Mouse (Mus musculus) lung, postnatal 0 days (tissue): ENCODE data around the gene Pde10a. TPM values are rescaled to one million over a fixed set of nuclear protein-coding genes. Genes with fewer than 3 reads are reported as not detected.

Experiments
- ATAC-seq: fragments of 200-750 bp; cut with Nextera tagmentation; 2 replicates; pipeline ENCODE4 v1.8.0; 2017; ENCODE audit warnings: moderate library complexity
- DNase-seq: peaks from one replicate; pipeline ENCODE4 v3.0.0-alpha.2; 2016; ENCODE audit warnings: low spot score
- H3K27ac ChIP-seq: fragments of 300-500 bp; sonication (generic); 2 replicates; pipeline ENCODE4 v1.5.1; 2014; ENCODE audit warnings: antibody characterized with exemption, mild to moderate bottlenecking, low read length, mixed read lengths
- H3K27me3 ChIP-seq: fragments of 300-500 bp; sonication (generic); replicated peaks from 2 replicates; pipeline ENCODE4 v1.6.1; 2014; ENCODE audit warnings: low read length, mixed read lengths; ENCODE audit not compliant: insufficient read depth
- H3K36me3 ChIP-seq: fragments of 300-500 bp; sonication (generic); 2 replicates; pipeline ENCODE4 v1.6.1; 2014; ENCODE audit warnings: low read length, mixed read lengths; ENCODE audit not compliant: insufficient read depth
- H3K4me1 ChIP-seq: fragments of 300-500 bp; sonication (generic); 2 replicates; pipeline ENCODE4 v1.6.1; 2014; ENCODE audit warnings: antibody characterized with exemption, low read depth, low read length, mixed read lengths; ENCODE audit not compliant: insufficient read depth
- H3K4me2 ChIP-seq: fragments of 300-500 bp; sonication (generic); replicated peaks from 2 replicates; pipeline ENCODE4 v1.6.1; 2014; ENCODE audit warnings: low read depth, mild to moderate bottlenecking, low read length, moderate library complexity, mixed read lengths
- H3K4me3 ChIP-seq: fragments of 300-500 bp; sonication (generic); 2 replicates; pipeline ENCODE4 v1.5.1; 2014; ENCODE audit warnings: low read depth, low read length
- H3K9ac ChIP-seq: fragments of 300-500 bp; sonication (generic); replicated peaks from 2 replicates; pipeline ENCODE4 v1.6.1; 2014; ENCODE audit warnings: low read depth, mild to moderate bottlenecking
- H3K9me3 ChIP-seq: fragments of 300-500 bp; sonication (generic); 2 replicates; pipeline ENCODE4 v1.6.1; 2016; ENCODE audit warnings: low read length, mixed read lengths
- CTCF ChIP-seq: IDR thresholded peaks from 2 replicates; pipeline ENCODE4 v1.5.1; 2016; ENCODE audit warnings: antibody characterized with exemption, mild to moderate bottlenecking
- EP300 ChIP-seq: IDR thresholded peaks from 2 replicates; pipeline ENCODE4 v1.6.1; 2016; ENCODE audit warnings: antibody characterized with exemption, mild to moderate bottlenecking, control low read depth
- WGBS: fragments of 180-500 bp; shearing (Covaris S2); extraction: QIAGEN DNeasy Blood & Tissue Kit; methylation state at CpG from one replicate; pipeline ENCODE4 v1.1.7; 2014; 5-methylcytosine and 5-hydroxymethylcytosine counted together
- polyA plus RNA-seq: library from polyadenylated mRNA; unstranded; fragments of >200 nt; fragmentation: Nextera tagmentation; extraction: Ambion mirVana; gene quantifications from 2 replicates; pipeline ENCODE4 v1.2.1, GENCODE M21; 2015

Gene Pde10a
- polyA plus RNA-seq, 1 experiment from 2014 or later, result 0.86 TPM

DNA sequence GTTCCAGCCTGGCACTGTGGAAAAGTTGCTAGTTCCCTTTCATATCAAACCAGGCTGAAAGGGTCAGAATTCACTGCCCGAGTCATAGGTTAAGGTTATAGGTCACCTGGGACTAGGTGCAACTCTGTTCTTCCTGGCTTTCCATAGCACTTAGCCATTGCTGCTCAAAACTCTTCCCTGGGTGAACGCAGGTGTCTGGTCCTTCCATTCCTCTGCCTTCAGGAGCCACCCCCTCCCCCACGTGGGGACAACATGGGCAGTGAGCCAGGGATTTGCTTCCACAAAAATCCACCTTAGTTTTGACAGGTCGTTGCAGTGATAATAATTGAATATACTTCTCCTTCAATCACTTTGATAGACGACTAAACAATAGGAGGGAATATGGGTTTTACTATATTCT, 462.2 kb downstream of the Pde10a start:
- H3K36me3 ChIP-seq, result no peaks in the 10 kb centered on the region
- no peaks in the 10 kb centered on the region for H3K9me3 ChIP-seq
- H3K4me3 ChIP-seq, result no peak overlapping the region
- ATAC-seq, result no peak
- H3K9ac ChIP-seq, result no peak overlapping the region
- TF ChIP-seq EP300 (no peak), CTCF (no peak)
- WGBS, result 80% methylated on average over 5 of the region's 5 CpGs
- no peaks in the 10 kb centered on the region for H3K27me3 ChIP-seq
- no peak overlapping the region for H3K4me2 ChIP-seq
- peaks cover 6% of the 10 kb centered on the region; the same call in 1 of the 2 replicates for H3K4me1 ChIP-seq
- no peak overlapping the region for H3K27ac ChIP-seq
- no peak for DNase-seq

DNA sequence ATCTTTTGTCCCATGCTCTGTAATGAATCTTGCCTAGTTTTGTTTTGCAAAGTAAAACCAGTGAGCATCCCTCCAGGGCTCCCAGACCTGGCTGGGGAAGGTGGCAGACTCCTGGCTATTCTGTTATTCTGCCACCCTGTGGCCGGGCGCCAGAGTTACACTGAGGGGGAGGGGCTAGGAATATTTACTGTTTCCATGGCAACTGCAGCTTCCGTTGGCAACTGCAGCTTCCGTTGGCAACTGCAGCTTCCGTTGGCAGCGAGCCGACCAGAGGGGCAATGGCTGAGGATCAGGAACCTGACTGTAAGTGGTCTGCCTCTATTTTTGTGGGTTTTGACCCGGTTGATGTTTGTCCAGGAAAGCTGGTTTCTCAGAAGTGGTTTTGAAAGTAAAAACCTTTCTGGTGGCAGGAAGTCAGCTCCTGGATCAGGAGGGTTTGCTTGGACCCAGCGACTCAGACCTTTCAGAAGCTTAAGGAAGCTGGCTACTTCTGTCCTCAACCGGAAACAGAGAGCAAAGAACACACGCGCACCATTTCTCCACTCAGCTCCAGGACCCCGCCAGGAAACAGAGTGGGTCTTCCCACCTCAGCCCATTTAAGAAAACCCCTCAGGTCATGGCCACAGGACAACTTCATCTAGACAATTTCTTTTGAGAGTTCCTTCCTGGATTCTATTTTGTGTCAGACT, 463.1 kb downstream of the Pde10a start, which contains the start of gene 1700010I14Rik:
Gene 1700010I14Rik (plus strand): TSS at position 215 of the 689 bp plus-strand sequence.
- Histone ChIP-seq H3K4me3 (peak within 1 kb of the TSS; percentile 29), H3K9me3 (no peaks in the 10 kb centered on the region), H3K27me3 (no peaks in the 10 kb centered on the region), H3K36me3 (no peaks in the 10 kb centered on the region), H3K9ac (peak within 1 kb of the TSS; percentile 27; the same call in 1 of the 2 replicates), H3K4me1 (peaks cover 6% of the 10 kb centered on the region; the same call in 1 of the 2 replicates), H3K4me2 (peak within 1 kb of the TSS; percentile 61), H3K27ac (peak within 1 kb of the TSS; percentile 39)
- ATAC-seq, result peak; percentile 73
- TF ChIP-seq EP300, result peak; percentile 73
- TF ChIP-seq CTCF, result peak; percentile 76
- DNase-seq, result peak; percentile 88
- WGBS, result 5% methylated on average over 13 of the region's 13 CpGs

DNA sequence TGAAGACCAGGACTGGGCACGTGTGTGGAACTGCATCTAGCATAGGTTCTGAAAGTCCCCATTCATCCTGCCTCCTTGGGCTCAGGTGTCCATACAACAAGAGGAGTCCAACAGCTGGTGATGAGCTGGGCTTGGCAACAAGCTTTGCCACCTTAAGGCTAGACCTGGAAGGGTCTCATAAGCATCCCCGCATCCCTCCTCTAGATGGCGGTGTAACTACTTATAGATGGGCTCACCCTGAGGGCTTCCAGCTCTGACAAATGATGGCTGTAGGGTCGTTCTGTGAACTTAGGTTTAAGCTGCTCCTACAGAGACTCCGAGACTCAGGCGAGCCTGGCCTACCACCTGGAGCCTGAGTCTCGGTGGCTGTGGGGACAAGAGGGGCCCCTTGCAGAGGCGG, 466.0 kb downstream of the Pde10a start:
- WGBS, result 37% methylated on average over 8 of the region's 8 CpGs
- no peak for TF ChIP-seq EP300
- TF ChIP-seq CTCF, result peak; percentile 50
- H3K27me3 ChIP-seq, result no peaks in the 10 kb centered on the region

DNA sequence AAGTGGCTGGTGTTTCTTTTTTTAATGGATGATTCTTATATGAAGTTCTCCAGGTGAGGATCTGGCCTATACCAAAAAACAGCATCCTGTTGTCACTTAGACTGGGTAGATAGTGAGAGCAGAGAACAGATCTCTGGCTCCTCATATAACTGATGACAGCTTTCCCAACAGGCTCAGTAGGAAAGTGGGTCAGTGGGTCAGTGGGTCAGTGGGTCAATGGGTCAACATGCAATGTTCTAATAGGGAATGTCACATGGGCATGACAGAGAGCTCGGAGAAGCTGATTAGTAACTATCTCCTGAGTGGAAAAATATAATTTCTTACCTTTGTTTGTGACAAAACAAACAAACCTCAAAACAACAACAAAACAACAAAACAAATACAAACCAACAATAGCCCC, 470.2 kb downstream of the Pde10a start:
- Histone ChIP-seq H3K4me1 (no peaks in the 10 kb centered on the region), H3K36me3 (no peaks in the 10 kb centered on the region), H3K4me3 (no peak overlapping the region), H3K9me3 (no peaks in the 10 kb centered on the region), H3K27me3 (no peaks in the 10 kb centered on the region), H3K4me2 (no peak overlapping the region), H3K27ac (no peak overlapping the region), H3K9ac (no peak overlapping the region)
- no peak for TF ChIP-seq CTCF
- no peak for TF ChIP-seq EP300
- ATAC-seq (no peak), DNase-seq (no peak)
- 85% methylated on average over 1 of the region's 1 CpGs for WGBS

More for the DNA sequence above, 466.0 kb downstream of the Pde10a start:
- H3K9me3 ChIP-seq, result no peaks in the 10 kb centered on the region
- no peak overlapping the region for H3K9ac ChIP-seq
- no peaks in the 10 kb centered on the region for H3K36me3 ChIP-seq
- no peak overlapping the region for H3K4me3 ChIP-seq
- DNase-seq (no peak), ATAC-seq (no peak)
- no peak overlapping the region for H3K27ac ChIP-seq
- peaks cover 6% of the 10 kb centered on the region; the same call in 1 of the 2 replicates for H3K4me1 ChIP-seq
- H3K4me2 ChIP-seq, result no peak overlapping the region

DNA sequence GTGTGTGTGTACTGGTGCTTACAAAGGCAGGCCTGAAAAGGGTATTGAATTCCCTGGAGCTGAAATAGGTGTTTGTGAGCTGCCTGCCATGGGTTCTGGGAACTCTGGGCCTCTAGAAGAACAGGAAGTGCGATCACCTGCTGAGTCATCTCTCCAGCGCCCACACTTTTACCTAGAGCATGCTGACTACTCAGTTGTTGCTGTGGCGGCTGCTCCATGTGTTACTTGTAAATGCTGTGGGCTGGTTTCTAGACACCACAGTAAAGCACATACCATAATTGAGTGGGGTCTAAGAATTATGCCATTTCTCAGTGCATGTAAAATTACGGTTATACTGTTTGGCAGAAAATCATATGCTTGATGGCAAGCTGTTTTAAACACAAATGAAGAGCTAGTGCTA, 477.3 kb downstream of the Pde10a start:
- 72% methylated on average over 4 of the region's 4 CpGs for WGBS
- H3K9me3 ChIP-seq, result no peaks in the 10 kb centered on the region
- no peak overlapping the region for H3K4me3 ChIP-seq
- H3K9ac ChIP-seq, result no peak overlapping the region
- ATAC-seq (no peak), DNase-seq (no peak)
- no peak overlapping the region for H3K4me2 ChIP-seq
- H3K36me3 ChIP-seq, result no peaks in the 10 kb centered on the region
- H3K27ac ChIP-seq, result no peak overlapping the region
- no peaks in the 10 kb centered on the region for H3K4me1 ChIP-seq
- TF ChIP-seq EP300, result no peak
- TF ChIP-seq CTCF, result no peak
- H3K27me3 ChIP-seq, result no peaks in the 10 kb centered on the region

DNA sequence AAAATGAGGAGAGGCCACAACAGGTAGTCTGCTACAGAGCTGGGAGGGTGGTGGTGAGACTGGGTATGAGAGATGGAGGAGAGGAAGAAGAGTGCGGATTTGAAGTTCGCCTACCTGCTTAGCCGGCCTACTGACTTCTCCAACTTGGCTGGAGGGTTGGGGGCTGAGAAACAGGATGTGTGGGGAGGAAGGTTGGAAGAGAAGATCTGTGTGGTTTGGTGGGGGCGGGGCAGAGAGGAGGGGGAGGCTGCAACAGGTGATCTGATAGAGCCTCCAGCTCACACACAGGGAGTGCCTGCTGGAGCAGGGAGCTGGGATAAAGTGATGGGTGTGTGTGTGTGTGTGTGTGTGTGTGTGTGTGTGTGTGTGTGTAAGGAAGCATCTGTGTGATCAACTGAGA, 479.3 kb downstream of the Pde10a start:
- H3K9me3 ChIP-seq, result no peaks in the 10 kb centered on the region
- TF ChIP-seq CTCF (no peak), EP300 (no peak)
- DNase-seq (no peak), ATAC-seq (no peak)
- H3K4me3 ChIP-seq, result no peak overlapping the region
- H3K27me3 ChIP-seq, result no peaks in the 10 kb centered on the region
- 87% methylated on average over 4 of the region's 4 CpGs for WGBS
- no peaks in the 10 kb centered on the region for H3K4me1 ChIP-seq
- no peaks in the 10 kb centered on the region for H3K36me3 ChIP-seq
- no peak overlapping the region for H3K9ac ChIP-seq
- H3K27ac ChIP-seq, result no peak overlapping the region
- no peak overlapping the region for H3K4me2 ChIP-seq
